Mouse (Mus musculus) kidney, adult 2 months (tissue): ENCODE measurements around the gene Amer2. TPM values are rescaled to one million over a fixed set of nuclear protein-coding genes. Genes with fewer than 3 reads are reported as not detected.

Experiments
- DNase-seq: peaks from one replicate; pipeline ENCODE4 v3.0.0; 2021
- H3K27ac ChIP-seq: fragments of 200-500 bp; 2 replicates; pipeline ENCODE4 v1.5.1; 2012; ENCODE audit warnings: low read depth, low read length, control low read depth, inconsistent platforms; ENCODE audit not compliant: insufficient read depth
- H3K27me3 ChIP-seq: fragments of 200-500 bp; replicated peaks from 2 replicates; pipeline ENCODE4 v1.6.1; 2012; ENCODE audit warnings: mild to moderate bottlenecking, moderate library complexity, low read length, inconsistent platforms; ENCODE audit not compliant: control insufficient read depth, insufficient read depth
- H3K36me3 ChIP-seq: fragments of 200-500 bp; 2 replicates; pipeline ENCODE4 v1.6.1; 2012; ENCODE audit warnings: mild to moderate bottlenecking, moderate library complexity, low read length, inconsistent platforms; ENCODE audit not compliant: control insufficient read depth, insufficient read depth
- H3K4me1 ChIP-seq: fragments of 200-500 bp; 2 replicates; pipeline ENCODE4 v1.6.1; 2011; ENCODE audit warnings: low read length; ENCODE audit not compliant: control insufficient read depth, insufficient read depth
- H3K4me3 ChIP-seq: fragments of 200-500 bp; 2 replicates; pipeline ENCODE4 v1.5.1; 2011; ENCODE audit warnings: mild to moderate bottlenecking, low read depth, low read length, control low read depth; ENCODE audit not compliant: insufficient read depth
- CTCF ChIP-seq: fragments of 200-500 bp; conservative IDR thresholded peaks from 2 replicates; pipeline ENCODE4 v1.5.1; 2011; ENCODE audit warnings: low read depth, mild to moderate bottlenecking, control low read depth, low read length, moderate library complexity, mixed read lengths; ENCODE audit not compliant: insufficient read depth, insufficient read length
- POLR2A ChIP-seq: fragments of 200-500 bp; IDR thresholded peaks from one replicate; pipeline ENCODE4 v1.6.1; 2011; ENCODE audit warnings: low read depth, low read length, control low read depth
- WGBS: fragments of 180-500 bp; shearing (Covaris S2); methylation state at CpG from one replicate; pipeline ENCODE4 v1.1.7; 2018; 5-methylcytosine and 5-hydroxymethylcytosine counted together
- polyA plus RNA-seq: library from polyadenylated mRNA; depleted of rRNA; stranded (reverse); fragments of >200 nt; gene quantifications from 2 replicates; pipeline ENCODE4 v1.2.3, GENCODE M21; 2012

Gene Amer2
- polyA plus RNA-seq, 1 experiment, result 0.08 TPM

- H3K4me1 ChIP-seq, result no peaks in the 10 kb centered on the region
- no peak for DNase-seq
- no peak overlapping the region for H3K27ac ChIP-seq
- H3K27me3 ChIP-seq, result no peaks in the 10 kb centered on the region
- TF ChIP-seq CTCF (no peak), POLR2A (no peak)
- 84% methylated on average over 9 of the region's 9 CpGs for WGBS
- H3K4me3 ChIP-seq, result no peak overlapping the region
- H3K36me3 ChIP-seq, result no peaks in the 10 kb centered on the region
Observed at GRCm38 (mm10) chr14:60368769-60369666, 4.0 kb upstream of the Amer2 start.

GRCm38 (mm10) chr14:60369667-60370315, 3.3 kb upstream of the Amer2 start:
- Histone ChIP-seq H3K4me3 (no peak overlapping the region), H3K27ac (no peak overlapping the region), H3K36me3 (no peaks in the 10 kb centered on the region), H3K4me1 (no peaks in the 10 kb centered on the region), H3K27me3 (no peaks in the 10 kb centered on the region)
- WGBS, result 65% methylated on average over 5 of the region's 5 CpGs
- TF ChIP-seq CTCF, result no peak
- no peak for TF ChIP-seq POLR2A
- no peak for DNase-seq

DNA sequence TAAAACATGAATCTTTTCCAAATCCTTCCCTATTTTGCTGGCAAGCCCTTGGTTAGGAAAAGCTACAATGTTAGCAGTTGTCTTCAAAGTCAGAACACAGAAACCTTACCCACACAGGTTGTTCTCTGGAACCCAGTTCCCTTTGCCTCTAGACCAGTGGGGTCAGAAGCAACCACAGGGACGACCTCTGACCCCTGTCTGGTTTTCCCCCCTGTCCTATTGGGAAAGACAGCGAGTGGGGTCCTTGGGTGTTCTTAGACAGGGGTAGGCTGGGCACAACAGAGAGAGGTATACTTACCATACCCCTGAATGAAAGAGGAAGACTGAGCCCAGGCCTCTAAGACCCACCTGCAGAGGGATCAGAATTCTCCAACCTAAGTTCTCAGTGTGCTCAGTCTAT, 4.0 kb downstream of the Amer2 start:
- Histone ChIP-seq H3K27me3 (no peaks in the 10 kb centered on the region), H3K36me3 (no peaks in the 10 kb centered on the region), H3K4me3 (no peak overlapping the region), H3K27ac (no peak overlapping the region), H3K4me1 (no peaks in the 10 kb centered on the region)
- WGBS, result 77% methylated on average over 2 of the region's 2 CpGs
- DNase-seq, result no peak
- TF ChIP-seq CTCF (no peak), POLR2A (no peak)

DNA sequence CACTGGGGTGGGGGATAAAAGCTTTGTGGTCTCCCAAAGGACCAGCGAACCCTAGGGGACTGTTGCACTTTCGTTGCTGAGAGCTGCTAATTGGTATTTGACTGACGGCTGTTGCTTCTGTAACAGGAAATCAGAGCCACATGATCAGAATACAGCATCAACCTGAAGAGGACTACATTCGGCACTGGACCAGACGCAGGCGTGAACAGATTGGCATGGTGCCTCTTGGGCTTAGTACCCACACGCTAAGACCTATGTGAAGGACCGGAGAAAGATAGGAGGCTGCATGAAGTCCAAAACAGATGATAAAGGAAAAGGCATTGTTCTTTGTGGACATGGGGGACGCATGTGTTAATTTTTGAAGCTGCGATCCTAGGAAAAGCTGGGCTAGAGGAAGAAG, 4.5 kb downstream of the Amer2 start:
- H3K27me3 ChIP-seq, result no peaks in the 10 kb centered on the region
- no peak for DNase-seq
- H3K4me1 ChIP-seq, result no peaks in the 10 kb centered on the region
- 45% methylated on average over 10 of the region's 10 CpGs for WGBS
- H3K36me3 ChIP-seq, result no peaks in the 10 kb centered on the region
- H3K27ac ChIP-seq, result no peak overlapping the region
- no peak overlapping the region for H3K4me3 ChIP-seq
- no peak for TF ChIP-seq POLR2A
- TF ChIP-seq CTCF, result no peak

DNA sequence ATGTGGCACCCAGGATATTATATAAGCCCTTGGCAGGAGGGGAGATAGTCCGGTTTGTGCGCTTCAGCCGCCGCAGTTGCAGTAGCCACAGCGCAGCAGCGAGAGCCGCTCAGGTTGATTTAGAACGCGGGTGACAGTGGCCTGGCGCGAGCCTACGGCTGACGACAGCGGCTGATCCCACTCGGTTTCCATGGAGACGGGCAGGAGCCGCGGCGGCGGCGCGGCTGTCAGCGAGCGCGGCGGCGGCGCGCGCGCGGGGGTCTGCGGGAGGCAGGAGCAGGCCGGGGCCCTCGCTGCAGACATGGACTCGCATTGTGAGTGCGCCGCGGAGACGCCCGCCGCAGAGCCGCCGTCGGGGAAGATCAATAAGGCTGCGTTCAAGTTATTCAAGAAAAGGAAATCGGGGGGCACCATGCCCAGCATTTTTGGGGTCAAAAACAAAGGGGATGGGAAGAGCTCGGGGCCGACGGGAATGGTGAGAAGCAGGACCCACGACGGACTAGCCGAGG, 5.1 kb downstream of the Amer2 start:
- under 1% methylated on average over 53 of the region's 53 CpGs for WGBS
- DNase-seq, result peak; percentile 35
- H3K36me3 ChIP-seq, result no peaks in the 10 kb centered on the region

DNA sequence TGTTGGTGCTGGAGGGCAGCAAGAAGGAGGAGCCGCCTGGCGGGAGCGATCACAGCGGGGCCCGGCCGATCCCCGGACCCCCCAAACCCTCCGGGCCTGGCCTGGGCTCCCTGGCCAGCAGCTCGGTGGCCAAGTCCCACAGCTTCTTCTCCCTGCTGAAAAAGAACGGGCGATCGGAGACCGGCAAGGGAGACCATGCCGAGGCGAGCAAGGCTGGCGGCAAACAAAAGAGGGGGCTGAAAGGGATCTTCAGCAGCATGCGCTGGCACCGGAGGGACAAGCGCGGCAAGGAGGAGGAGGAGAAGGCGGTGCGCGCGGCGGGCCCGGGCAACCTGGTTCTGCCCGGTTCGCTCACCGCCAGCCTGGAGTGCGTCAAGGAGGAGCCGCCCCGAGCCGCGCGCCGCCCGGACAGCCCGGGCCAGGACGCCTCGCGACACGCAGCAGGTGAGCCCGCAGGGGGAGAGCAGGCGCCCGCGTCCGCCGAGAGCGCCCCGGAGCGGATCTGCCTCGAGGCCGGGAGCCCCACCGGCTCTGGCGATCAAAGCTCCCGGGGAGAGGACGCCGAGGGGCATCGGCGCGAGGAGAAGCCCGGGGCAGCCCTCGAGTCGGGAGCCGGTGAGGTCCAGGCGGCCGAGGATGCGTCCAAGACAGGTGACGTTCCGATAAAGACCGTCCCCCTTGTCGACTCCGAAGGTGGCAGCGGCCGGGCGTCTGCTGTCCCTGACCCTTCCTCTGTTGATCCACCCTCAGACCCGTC, 5.7 kb downstream of the Amer2 start:
- H3K27ac ChIP-seq, result no peak overlapping the region
- WGBS, result 1% methylated on average over 70 of the region's 77 CpGs
- no peaks in the 10 kb centered on the region for H3K27me3 ChIP-seq
- no peaks in the 10 kb centered on the region for H3K36me3 ChIP-seq
- H3K4me3 ChIP-seq, result peak overlapping the region; percentile 23
- H3K4me1 ChIP-seq, result no peaks in the 10 kb centered on the region
- DNase-seq, result peak; percentile 19
- TF ChIP-seq CTCF, result no peak
- TF ChIP-seq POLR2A, result no peak

More for the DNA sequence above, 5.1 kb downstream of the Amer2 start:
- H3K27me3 ChIP-seq, result no peaks in the 10 kb centered on the region
- peak overlapping the region; percentile 23 for H3K4me3 ChIP-seq
- TF ChIP-seq POLR2A, result no peak
- TF ChIP-seq CTCF, result no peak
- H3K27ac ChIP-seq, result no peak overlapping the region
- H3K4me1 ChIP-seq, result no peaks in the 10 kb centered on the region
